ENCODE assay signal across 8 mouse cellular contexts in the genomic region with DNA sequence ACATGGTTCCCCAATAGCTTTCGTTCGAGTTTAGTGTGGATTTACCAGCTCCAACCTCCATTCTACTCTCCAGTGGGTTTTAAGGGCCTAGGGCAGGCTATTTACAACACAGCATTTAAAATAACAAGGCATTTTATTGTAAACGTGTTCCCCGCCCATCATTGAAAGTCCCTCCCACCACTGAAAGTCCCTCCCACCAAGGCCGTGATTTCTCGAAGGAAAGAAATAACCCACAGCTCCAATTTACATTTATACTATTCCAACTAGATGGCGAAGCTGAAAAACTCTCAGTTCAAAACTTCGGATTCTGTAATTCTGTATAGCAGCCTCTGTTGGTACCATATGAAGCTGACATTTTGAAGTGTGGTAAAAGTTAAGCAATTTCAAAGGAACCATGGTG. TPM values are rescaled to one million over a fixed set of nuclear protein-coding genes. Genes with fewer than 3 reads are reported as not detected.
A peak's percentile ranks its signal among the peaks of the same experiment; 100 is the strongest.
DNase-seq lines count a peak whose midpoint lies in the region; ATAC-seq lines count a peak whose summit lies in the region.

No protein-coding gene starts in this region.

- peak overlapping the region; percentile 95 for H3K4me3 ChIP-seq in embryonic facial prominence, embryonic 12.5 days
- H3K4me3 ChIP-seq in hindbrain, embryonic 13.5 days, result peak overlapping the region; percentile 90
- peak overlapping the region; percentile 93 for H3K4me3 ChIP-seq in liver, embryonic 11.5 days (ENCODE audit: low read depth, low read length)
- H3K4me3 ChIP-seq in neural tube, embryonic 14.5 days (ENCODE audit: low read depth, low read length), result peak overlapping the region; percentile 92

- 0% methylated on average over 8 of the region's 8 CpGs for WGBS in embryonic facial prominence, embryonic 12.5 days
- WGBS in hindbrain, embryonic 13.5 days, result 2% methylated on average over 8 of the region's 8 CpGs
- WGBS in liver, embryonic 11.5 days, result 5% methylated on average over 8 of the region's 8 CpGs
- WGBS in neural tube, embryonic 14.5 days, result under 1% methylated on average over 8 of the region's 8 CpGs

- ATAC-seq in embryonic facial prominence, embryonic 12.5 days (ENCODE audit: insufficient number of reproducible peaks, insufficient read depth, low FRiP score, low TSS enrichment), result no peak
- ATAC-seq in hindbrain, embryonic 13.5 days (ENCODE audit: low FRiP score), result no peak
- ATAC-seq in liver, embryonic 11.5 days (replicated peaks; ENCODE audit: low FRiP score), result no peak
- ATAC-seq in neural tube, embryonic 14.5 days (ENCODE audit: low read depth), result no peak

- H3K4me2 ChIP-seq in embryonic facial prominence, embryonic 12.5 days (replicated peaks), result peak overlapping the region; percentile 54
- H3K4me2 ChIP-seq in hindbrain, embryonic 13.5 days, result peak overlapping the region; percentile 90
- peak overlapping the region; percentile 98 for H3K4me2 ChIP-seq in liver, embryonic 11.5 days
- H3K4me2 ChIP-seq in neural tube, embryonic 14.5 days (ENCODE audit: low read depth, low read length), result peak overlapping the region; percentile 93

- peaks cover 24% of the 10 kb centered on the region for H3K4me1 ChIP-seq in embryonic facial prominence, embryonic 12.5 days
- peaks cover 36% of the 10 kb centered on the region for H3K4me1 ChIP-seq in hindbrain, embryonic 13.5 days (replicated peaks)
- H3K4me1 ChIP-seq in liver, embryonic 11.5 days (replicated peaks; ENCODE audit: control insufficient read depth, insufficient read depth, low read length), result no peaks in the 10 kb centered on the region; the same call in 1 of the 2 replicates
- H3K4me1 ChIP-seq in neural tube, embryonic 14.5 days (ENCODE audit: control insufficient read depth, insufficient read depth, low read length), result peaks cover 13% of the 10 kb centered on the region; the same call in 1 of the 2 replicates

- no peak overlapping the region for H3K27ac ChIP-seq in embryonic facial prominence, embryonic 12.5 days
- H3K27ac ChIP-seq in hindbrain, embryonic 13.5 days, result no peak overlapping the region
- no peak overlapping the region for H3K27ac ChIP-seq in liver, embryonic 11.5 days (ENCODE audit: low read depth, low read length)
- no peak overlapping the region for H3K27ac ChIP-seq in neural tube, embryonic 14.5 days (ENCODE audit: low read depth, low read length)

- H3K9me3 ChIP-seq in embryonic facial prominence, embryonic 12.5 days, result no peaks in the 10 kb centered on the region
- H3K9me3 ChIP-seq in hindbrain, embryonic 13.5 days, result no peaks in the 10 kb centered on the region
- H3K9me3 ChIP-seq in liver, embryonic 11.5 days (ENCODE audit: control insufficient read depth, low read length), result no peaks in the 10 kb centered on the region
- no peaks in the 10 kb centered on the region for H3K9me3 ChIP-seq in neural tube, embryonic 14.5 days (ENCODE audit: control insufficient read depth, low read length)

- DNase-seq in gastrocnemius, adult 18-20 months (ENCODE audit: low spot score), result peak; percentile 42
- DNase-seq in gastrocnemius, postnatal 4 days (ENCODE audit: low spot score in 2 of 2), result no peak
- no peak for DNase-seq in liver, embryonic 11.5 days (ENCODE audit: low spot score)
- DNase-seq in left cerebral cortex, postnatal 36 days (ENCODE audit: low spot score in 2 of 2), result no peak
- DNase-seq in right cerebral cortex, postnatal 36 days (ENCODE audit: low spot score in 2 of 2), result no peak

- H3K9ac ChIP-seq in embryonic facial prominence, embryonic 12.5 days, result peak overlapping the region; percentile 94; the same call in 1 of the 2 replicates
- peak overlapping the region; percentile 43; the same call in 1 of the 2 replicates for H3K9ac ChIP-seq in hindbrain, embryonic 13.5 days
- no peak overlapping the region for H3K9ac ChIP-seq in liver, embryonic 11.5 days (ENCODE audit: low read depth, low read length)
- no peak overlapping the region for H3K9ac ChIP-seq in neural tube, embryonic 14.5 days (replicated peaks; ENCODE audit: low read depth, low read length)

- intact Hi-C loops in left cerebral cortex, postnatal 36 days (cut with DNase I), result loop anchor here (5.0 kb wide), 1 partner anchor 37 kb away; no protein-coding TSS in a partner anchor

- no peaks in the 10 kb centered on the region for H3K27me3 ChIP-seq in embryonic facial prominence, embryonic 12.5 days
- peaks cover 9% of the 10 kb centered on the region; the same call in 1 of the 2 replicates for H3K27me3 ChIP-seq in hindbrain, embryonic 13.5 days
- peaks cover 21% of the 10 kb centered on the region for H3K27me3 ChIP-seq in liver, embryonic 11.5 days (replicated peaks; ENCODE audit: control insufficient read depth, insufficient read depth, low read length)
- no peaks in the 10 kb centered on the region for H3K27me3 ChIP-seq in neural tube, embryonic 14.5 days (ENCODE audit: control insufficient read depth, insufficient read depth, low read length)

- H3K36me3 ChIP-seq in embryonic facial prominence, embryonic 12.5 days, result no peaks in the 10 kb centered on the region
- no peaks in the 10 kb centered on the region for H3K36me3 ChIP-seq in hindbrain, embryonic 13.5 days
- no peaks in the 10 kb centered on the region for H3K36me3 ChIP-seq in liver, embryonic 11.5 days (ENCODE audit: control insufficient read depth, insufficient read depth, low read length)
- no peaks in the 10 kb centered on the region for H3K36me3 ChIP-seq in neural tube, embryonic 14.5 days (ENCODE audit: control insufficient read depth, insufficient read depth, low read length)

RNA-seq across cellular contexts. Expression of a gene that starts 1.4 kb away (rescaled TPM):
- under 1 TPM; 0.96 to 1.00 TPM for total RNA-seq in gastrocnemius, adult 18-20 months (2021)
- 1 to 10 TPM in 1 of 2 experiments, not detected in 1; 1.9 TPM for total RNA-seq in gastrocnemius, postnatal 4 days (2021)
- polyA plus RNA-seq in embryonic facial prominence, embryonic 12.5 days (2016; fragmentation: Nextera tagmentation; extraction: Ambion mirVana), result not detected in 2 replicates
- not detected in 2 replicates for polyA plus RNA-seq in hindbrain, embryonic 13.5 days (2015; fragmentation: Nextera tagmentation; extraction: Ambion mirVana)
- polyA plus RNA-seq in liver, embryonic 11.5 days (2014; fragmentation: Nextera tagmentation; extraction: Ambion mirVana), result not detected in 2 replicates
- polyA plus RNA-seq in neural tube, embryonic 14.5 days (2014; fragmentation: Nextera tagmentation; extraction: Ambion mirVana), result not detected in 2 replicates
- total RNA-seq in left cerebral cortex, postnatal 36 days (2021), result not detected

RNA-seq across cellular contexts. Expression of a gene that starts 13.6 kb away (rescaled TPM):
- 10 to 100 TPM; 18.4 to 18.9 TPM for total RNA-seq in gastrocnemius, adult 18-20 months (2021)
- 10 to 100 TPM; 37.1 to 39.2 TPM for total RNA-seq in gastrocnemius, postnatal 4 days (2021)
- 25.4 and 26.3 TPM in 2 replicates for polyA plus RNA-seq in embryonic facial prominence, embryonic 12.5 days (2016; fragmentation: Nextera tagmentation; extraction: Ambion mirVana)
- 9.6 and 10.5 TPM in 2 replicates for polyA plus RNA-seq in hindbrain, embryonic 13.5 days (2015; fragmentation: Nextera tagmentation; extraction: Ambion mirVana)
- 8.7 and 9.7 TPM in 2 replicates for polyA plus RNA-seq in liver, embryonic 11.5 days (2014; fragmentation: Nextera tagmentation; extraction: Ambion mirVana)
- 5.0 and 9.7 TPM in 2 replicates for polyA plus RNA-seq in neural tube, embryonic 14.5 days (2014; fragmentation: Nextera tagmentation; extraction: Ambion mirVana)
- total RNA-seq in left cerebral cortex, postnatal 36 days (2021), result 10 to 100 TPM; 17.0 to 20.2 TPM

RNA-seq across cellular contexts. Expression of a gene that starts 53.4 kb away (rescaled TPM):
- total RNA-seq in gastrocnemius, adult 18-20 months (2021), result 10 to 100 TPM; 55.0 to 57.2 TPM
- total RNA-seq in gastrocnemius, postnatal 4 days (2021), result 10 to 100 TPM; 55.1 to 58.3 TPM
- polyA plus RNA-seq in embryonic facial prominence, embryonic 12.5 days (2016; fragmentation: Nextera tagmentation; extraction: Ambion mirVana), result 27.8 and 39.3 TPM in 2 replicates
- 22.0 and 30.5 TPM in 2 replicates for polyA plus RNA-seq in hindbrain, embryonic 13.5 days (2015; fragmentation: Nextera tagmentation; extraction: Ambion mirVana)
- polyA plus RNA-seq in liver, embryonic 11.5 days (2014; fragmentation: Nextera tagmentation; extraction: Ambion mirVana), result 27.6 and 33.7 TPM in 2 replicates
- 21.5 and 28.5 TPM in 2 replicates for polyA plus RNA-seq in neural tube, embryonic 14.5 days (2014; fragmentation: Nextera tagmentation; extraction: Ambion mirVana)
- 10 to 100 TPM; 39.3 to 45.4 TPM for total RNA-seq in left cerebral cortex, postnatal 36 days (2021)

Comparison
In these comparisons a context has a peak if more than half of its experiments do, and no peak if none do; other contexts are left out.
1. H3K9ac ChIP-seq: peak in embryonic facial prominence, embryonic 12.5 days (single experiment) and hindbrain, embryonic 13.5 days (single experiment); none in liver, embryonic 11.5 days (single experiment) and neural tube, embryonic 14.5 days (single experiment).
2. Peak in every context shown above with its lines, with median percentiles within 50 percentile points of each other: H3K4me2 ChIP-seq and H3K4me3 ChIP-seq.